Mouse (Mus musculus): ENCODE measurements at regions not wholly inside any gene's neighbourhood (a gene's known extent, or its start where the extent isn't known, plus 50 kb on each side); places are given as distances from the start of the nearest gene placed in this dataset. TPM values are rescaled to one million over a fixed set of nuclear protein-coding genes. Genes with fewer than 3 reads are reported as not detected.
A peak's percentile ranks its signal among the peaks of the same experiment; 100 is the strongest.

DNA sequence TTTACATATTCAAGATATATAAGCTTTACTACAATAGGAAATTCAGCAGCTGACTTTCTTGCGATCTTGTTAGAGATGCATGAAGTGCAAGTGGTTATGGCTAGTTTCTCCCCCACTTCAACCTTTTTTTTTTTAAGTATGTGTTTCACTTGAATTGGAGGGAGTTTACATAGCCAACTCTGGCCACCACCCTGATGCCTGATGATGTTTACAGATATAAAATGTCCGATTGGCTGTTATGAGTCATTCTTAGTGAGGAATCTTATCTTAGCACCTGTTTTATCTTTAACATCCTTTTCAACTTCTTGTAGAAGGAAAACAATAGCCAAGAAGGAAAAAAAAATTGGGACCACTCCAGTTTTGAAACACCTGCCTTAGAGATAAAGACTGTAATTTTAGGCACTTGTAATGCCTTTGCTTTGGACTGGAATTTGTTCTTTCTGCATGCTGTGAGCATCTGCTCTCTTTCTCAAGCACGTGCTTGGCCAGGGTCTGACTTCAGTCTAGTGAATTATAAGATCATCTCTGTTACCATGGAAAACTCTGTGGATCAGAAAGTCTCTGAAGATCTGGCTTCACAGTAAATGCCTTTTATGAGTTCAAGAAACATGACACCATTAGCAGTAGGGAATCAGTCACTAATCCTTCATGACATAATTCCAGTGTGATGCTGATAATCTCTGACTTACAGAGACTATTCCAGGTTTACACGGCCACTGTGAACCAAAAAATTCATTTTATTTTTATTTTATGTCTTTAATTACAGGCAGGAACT, 92.7 kb upstream of the Meox2 start:
- Histone ChIP-seq H3K9ac (no peak overlapping the region), H3K27me3 (replicated peaks) (no peaks in the 10 kb centered on the region), H3K27ac (no peak overlapping the region), H3K36me3 (no peaks in the 10 kb centered on the region), H3K4me1 (no peaks in the 10 kb centered on the region), H3K9me3 (replicated peaks) (no peaks in the 10 kb centered on the region), H3K4me2 (no peak overlapping the region), H3K4me3 (no peak overlapping the region)
- no peak for ATAC-seq
- WGBS (ENCODE audit: insufficient replicate concordance), result 53% methylated on average over 4 of the region's 4 CpGs

DNA sequence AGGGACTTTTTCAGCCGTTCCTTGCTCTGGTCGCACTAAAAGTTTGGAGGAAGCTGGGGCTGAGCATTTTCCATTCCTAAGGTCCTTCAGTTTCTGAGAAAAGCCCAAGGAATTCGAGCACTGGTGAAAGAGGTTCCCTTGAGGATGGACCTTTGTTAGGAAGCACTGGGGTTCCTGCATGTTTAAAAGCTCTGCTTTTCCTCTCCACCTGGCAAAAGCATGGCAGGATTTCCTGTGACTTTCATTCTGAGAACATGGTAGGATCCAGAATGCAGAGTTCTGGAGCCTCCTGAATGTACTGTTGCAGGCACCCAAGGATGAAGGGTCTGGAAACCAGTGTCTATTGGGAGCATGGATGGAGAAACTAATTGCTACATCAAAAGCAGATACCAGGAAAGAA, 61.1 kb upstream of the Meox2 start:
- WGBS (ENCODE audit: insufficient replicate concordance), result 52% methylated on average over 3 of the region's 3 CpGs
- no peak for ATAC-seq
- no peaks in the 10 kb centered on the region for H3K4me1 ChIP-seq
- no peak overlapping the region for H3K4me2 ChIP-seq
- no peak overlapping the region for H3K4me3 ChIP-seq
- H3K36me3 ChIP-seq, result no peaks in the 10 kb centered on the region
- no peaks in the 10 kb centered on the region for H3K27me3 ChIP-seq (replicated peaks)
- H3K9me3 ChIP-seq (replicated peaks), result no peaks in the 10 kb centered on the region
- no peak overlapping the region for H3K9ac ChIP-seq
- no peak overlapping the region for H3K27ac ChIP-seq

DNA sequence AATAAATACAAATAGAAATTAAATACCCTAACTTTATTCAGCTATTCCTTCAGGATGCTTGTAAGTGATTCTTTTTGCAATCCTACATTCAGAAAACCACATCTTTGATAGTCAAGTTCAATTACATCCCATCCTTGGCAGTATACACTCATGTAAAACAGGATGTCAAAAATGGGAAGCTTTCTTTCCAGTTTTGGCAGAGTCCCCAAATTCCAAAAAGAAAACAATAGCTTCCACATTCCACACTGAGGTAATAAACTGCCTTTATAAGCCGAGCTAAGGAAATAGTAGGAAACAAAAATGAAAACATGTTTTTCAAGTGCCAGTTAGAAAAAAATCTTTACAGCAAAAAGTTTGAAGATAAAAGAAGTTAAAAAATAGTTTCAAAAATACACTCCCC, 57.7 kb upstream of the Meox2 start:
- Histone ChIP-seq H3K27ac (no peak overlapping the region), H3K9me3 (replicated peaks) (no peaks in the 10 kb centered on the region), H3K27me3 (replicated peaks) (no peaks in the 10 kb centered on the region), H3K4me2 (no peak overlapping the region), H3K9ac (no peak overlapping the region), H3K36me3 (no peaks in the 10 kb centered on the region), H3K4me1 (no peaks in the 10 kb centered on the region), H3K4me3 (no peak overlapping the region)
- 55% methylated on average over 1 of the region's 1 CpGs for WGBS (ENCODE audit: insufficient replicate concordance)
- ATAC-seq, result no peak

DNA sequence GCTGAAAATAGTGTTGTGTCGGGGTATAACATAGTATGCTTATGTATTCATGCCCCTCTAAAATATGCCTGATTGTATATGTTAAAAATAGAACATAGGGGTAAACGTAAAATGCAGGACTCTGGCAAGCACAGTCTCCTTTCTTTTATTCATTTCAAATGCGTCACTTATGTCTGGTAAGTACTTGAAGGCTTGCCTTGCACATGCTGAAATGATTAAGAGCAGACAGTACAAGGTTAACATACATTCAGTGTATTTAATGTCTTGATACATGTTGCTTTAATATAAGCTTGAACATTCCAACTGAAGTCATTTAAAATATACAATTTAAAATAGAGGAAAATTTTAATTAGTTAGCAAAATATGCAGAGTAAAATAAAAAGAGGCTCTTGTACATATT, 50.9 kb upstream of the Meox2 start:
- Histone ChIP-seq H3K36me3 (no peaks in the 10 kb centered on the region), H3K4me1 (no peaks in the 10 kb centered on the region), H3K4me2 (no peak overlapping the region), H3K9ac (no peak overlapping the region), H3K27ac (no peak overlapping the region), H3K9me3 (replicated peaks) (no peaks in the 10 kb centered on the region), H3K4me3 (no peak overlapping the region), H3K27me3 (replicated peaks) (no peaks in the 10 kb centered on the region)
- WGBS (ENCODE audit: insufficient replicate concordance), result 54% methylated on average over 3 of the region's 3 CpGs
- no peak for ATAC-seq

Small RNAs in the stretch of these regions (microRNA-seq; reads per million reads assigned to microRNA genes)
- gene Gm44326 (not detected), gene Mir5099 (515 reads per million, percentile 67 among the genes with 10 or more reads in this experiment)
